Mouse (Mus musculus): ENCODE measurements around the gene Pxmp4.

DNA sequence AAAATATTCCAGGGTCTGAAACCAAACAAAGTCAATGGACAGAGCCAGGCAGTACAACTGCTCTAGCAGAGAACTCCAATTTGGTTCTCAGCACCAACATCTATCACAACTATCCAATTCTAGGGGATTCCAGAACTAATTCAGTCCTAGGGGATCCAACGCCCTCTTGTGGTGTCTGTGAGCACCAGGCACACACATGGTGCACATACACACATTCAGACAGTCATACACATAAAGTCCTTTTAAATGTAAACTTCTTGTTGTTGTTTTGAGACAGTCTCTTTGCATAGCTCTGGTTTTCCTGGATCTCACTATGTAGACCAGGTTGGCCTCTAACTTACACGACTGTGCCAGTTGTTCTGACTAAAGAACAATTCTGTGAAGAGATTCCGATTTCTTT is 46.9 kb upstream of the Pxmp4 start:
- no peak for TF ChIP-seq CTCF (IDR thresholded peaks at IDR 0.05; ENCODE audit: extremely low read depth, insufficient read length, insufficient replicate concordance, low read depth, low read length)
- TF ChIP-seq POLR2A (IDR thresholded peaks at IDR 0.05; ENCODE audit: low read depth, low read length) = no peak
